13 mouse cellular contexts compared by ENCODE assay signal in genomic region chr3:52033857-52034588, GRCm38 (mm10).
DNase-seq lines count a peak whose midpoint lies in the region; ATAC-seq and TF ChIP-seq lines count a peak whose summit lies in the region.
"Had no signal": no experiment of that assay in that cellular context is flagged by ENCODE, and none has a peak within 500 bp of the region (broad histone marks: within the 10 kb centered on the region; RNA-seq: fewer than 3 reads in every experiment).

No protein-coding gene starts in this region.

- DNase-seq in heart, adult 2 months: no peak
- DNase-seq in urinary bladder, adult 18-20 months (ENCODE audit: low spot score in 2 of 2): peak; percentile 37 to 48
- no peak for DNase-seq in urinary bladder, adult 2 months (ENCODE audit: low spot score)
- DNase-seq in kidney, postnatal 36 days: peak; percentile 40 to 60
- no peak for DNase-seq in spleen, adult 12 weeks (ENCODE audit: low spot score)
- no peak for DNase-seq in spleen, postnatal 14 days (ENCODE audit: low spot score in 2 of 2)
- DNase-seq: cerebellum, adult 18-20 months had no signal

- no peaks in the 10 kb centered on the region for H3K36me3 ChIP-seq in heart, embryonic 16.5 days (ENCODE audit: control insufficient read depth, insufficient read depth)
- H3K36me3 ChIP-seq in heart, adult 2 months (ENCODE audit: control insufficient read depth, insufficient read depth, low read length): no peaks in the 10 kb centered on the region
- H3K36me3 ChIP-seq in stomach, embryonic 16.5 days (ENCODE audit: control insufficient read depth, insufficient read depth, low read length): no peaks in the 10 kb centered on the region
- H3K36me3 ChIP-seq: forebrain, embryonic 12.5 days; liver, embryonic 15.5 days had no signal

- ATAC-seq in heart, embryonic 16.5 days (replicated peaks; ENCODE audit: extremely low read depth, insufficient read depth, low FRiP score): no peak
- ATAC-seq in stomach, embryonic 16.5 days (ENCODE audit: insufficient read depth, low FRiP score): peak; percentile 61; the same call in 1 of the 2 replicates
- ATAC-seq: activated CD4-positive, CD25-positive, alpha-beta regulatory T cell, adult 4 months had no signal

- no peak overlapping the region for H3K4me3 ChIP-seq in heart, embryonic 16.5 days (ENCODE audit: low read length)
- no peak overlapping the region for H3K4me3 ChIP-seq in heart, adult 2 months
- no peak overlapping the region for H3K4me3 ChIP-seq in stomach, embryonic 16.5 days (replicated peaks; ENCODE audit: low read length)
- H3K4me3 ChIP-seq: forebrain, embryonic 12.5 days; liver, embryonic 15.5 days had no signal

- H3K79me2 ChIP-seq in heart, adult 2 months (replicated peaks; ENCODE audit: control insufficient read depth, insufficient read depth, low read length): no peaks in the 10 kb centered on the region

- no peak for TF ChIP-seq CTCF in heart, adult 2 months (IDR thresholded peaks at IDR 0.05)

- H3K27ac ChIP-seq in heart, embryonic 16.5 days (ENCODE audit: low read length): peak overlapping the region; percentile 29
- H3K27ac ChIP-seq in heart, adult 2 months: no peak overlapping the region
- peak overlapping the region; percentile 68 for H3K27ac ChIP-seq in stomach, embryonic 16.5 days (ENCODE audit: low read length)
- H3K27ac ChIP-seq: forebrain, embryonic 12.5 days; liver, embryonic 15.5 days had no signal

- H3K4me1 ChIP-seq in heart, embryonic 16.5 days (ENCODE audit: control insufficient read depth, insufficient read depth, low read length): peaks cover 24% of the 10 kb centered on the region
- H3K4me1 ChIP-seq in heart, adult 2 months (ENCODE audit: control insufficient read depth, insufficient read depth, low read length): peaks cover 3% of the 10 kb centered on the region
- peaks cover 40% of the 10 kb centered on the region for H3K4me1 ChIP-seq in stomach, embryonic 16.5 days (ENCODE audit: control insufficient read depth, insufficient read depth, low read length)

- H3K4me2 ChIP-seq in heart, embryonic 16.5 days (ENCODE audit: low read depth, low read length): no peak overlapping the region
- H3K4me2 ChIP-seq in stomach, embryonic 16.5 days (ENCODE audit: low read depth, low read length): 0 out of 2 replicates have a peak overlapping the region, but pooled peaks have one; percentile 6
- H3K4me2 ChIP-seq: forebrain, embryonic 12.5 days; liver, embryonic 15.5 days had no signal

- peak overlapping the region; percentile 53; the same call in 1 of the 2 replicates for H3K9ac ChIP-seq in heart, embryonic 16.5 days (ENCODE audit: low read length)
- no peak overlapping the region for H3K9ac ChIP-seq in heart, adult 2 months (ENCODE audit: low read depth, low read length)
- H3K9ac ChIP-seq in stomach, embryonic 16.5 days (ENCODE audit: low read length): peak overlapping the region; percentile 47
- H3K9ac ChIP-seq: forebrain, embryonic 12.5 days; liver, embryonic 15.5 days had no signal

- intact Hi-C loops in heart, adult 2 months (cut with DNase I): no loop called here

- H3K27me3 ChIP-seq in heart, embryonic 16.5 days (ENCODE audit: control insufficient read depth, insufficient read depth, low read length): no peaks in the 10 kb centered on the region
- no peaks in the 10 kb centered on the region for H3K27me3 ChIP-seq in heart, adult 2 months (ENCODE audit: control insufficient read depth, insufficient read depth, low read length)
- H3K27me3 ChIP-seq in stomach, embryonic 16.5 days (ENCODE audit: control insufficient read depth, insufficient read depth, low read length): no peaks in the 10 kb centered on the region
- H3K27me3 ChIP-seq: CH12.LX; forebrain, embryonic 12.5 days; liver, embryonic 15.5 days had no signal

- WGBS in heart, embryonic 16.5 days: 38% methylated on average over 14 of the region's 14 CpGs
- WGBS in heart, adult 2 months: 62% methylated on average over 14 of the region's 14 CpGs
- 26% methylated on average over 14 of the region's 14 CpGs for WGBS in stomach, embryonic 16.5 days

- no peak for TF ChIP-seq POLR2A in heart, adult 2 months (IDR thresholded peaks at IDR 0.05; ENCODE audit: insufficient read depth, low read depth, low read length)

- H3K9me3 ChIP-seq in heart, embryonic 16.5 days (replicated peaks; ENCODE audit: control insufficient read depth, low read length): no peaks in the 10 kb centered on the region
- no peaks in the 10 kb centered on the region for H3K9me3 ChIP-seq in stomach, embryonic 16.5 days (replicated peaks; ENCODE audit: control insufficient read depth, low read length)
- H3K9me3 ChIP-seq: forebrain, embryonic 12.5 days; liver, embryonic 15.5 days had no signal

- TF ChIP-seq EP300 in heart, adult 2 months (IDR thresholded peaks at IDR 0.05; ENCODE audit: insufficient read depth, low read depth, low read length): no peak

Comparison
In these comparisons a context has a peak if more than half of its experiments do, and no peak if none do; other contexts are left out.
1. DNase-seq: peak in urinary bladder, adult 18-20 months (2 of 2) and kidney, postnatal 36 days (2 of 2); none in heart, adult 2 months (0 of 2), urinary bladder, adult 2 months (single experiment), spleen, adult 12 weeks (single experiment) and spleen, postnatal 14 days (0 of 2).